Mouse (Mus musculus) forebrain, embryonic 12.5 days (tissue): Measurements from ENCODE around the gene Gm17482. TPM values are rescaled to one million over a fixed set of nuclear protein-coding genes. Genes with fewer than 3 reads are reported as not detected.

Experiments used
- ATAC-seq: fragments of 200-750 bp; cut with Nextera tagmentation; 2 replicates; pipeline ENCODE4 v1.8.0; 2017; ENCODE audit warnings: moderate TSS enrichment; ENCODE audit not compliant: low FRiP score
- H3K27ac ChIP-seq: fragments of 300-500 bp; sonication (generic); 2 replicates; pipeline ENCODE4 v1.5.1; 2016; ENCODE audit warnings: mild to moderate bottlenecking
- H3K27me3 ChIP-seq: fragments of 300-500 bp; sonication (generic); 2 replicates; pipeline ENCODE4 v1.6.1; 2016; ENCODE audit warnings: mild to moderate bottlenecking
- H3K36me3 ChIP-seq: fragments of 300-500 bp; sonication (generic); replicated peaks from 2 replicates; pipeline ENCODE4 v1.6.1; 2016; ENCODE audit warnings: mild to moderate bottlenecking
- H3K4me1 ChIP-seq: fragments of 300-500 bp; sonication (generic); 2 replicates; pipeline ENCODE4 v1.6.1; 2016
- H3K4me2 ChIP-seq: fragments of 300-500 bp; sonication (generic); 2 replicates; pipeline ENCODE4 v1.6.1; 2016; ENCODE audit warnings: mild to moderate bottlenecking, moderate library complexity
- H3K4me3 ChIP-seq: fragments of 300-500 bp; sonication (generic); replicated peaks from 2 replicates; pipeline ENCODE4 v1.5.1; 2016; ENCODE audit warnings: mild to moderate bottlenecking
- H3K9ac ChIP-seq: fragments of 300-500 bp; sonication (generic); 2 replicates; pipeline ENCODE4 v1.6.1; 2016; ENCODE audit warnings: mild to moderate bottlenecking
- H3K9me3 ChIP-seq: fragments of 300-500 bp; sonication (generic); 2 replicates; pipeline ENCODE4 v1.6.1; 2016
- WGBS: fragments of 180-500 bp; shearing (Covaris S2); methylation state at CpG from one replicate; pipeline ENCODE4 v1.1.7; 2016; 5-methylcytosine and 5-hydroxymethylcytosine counted together
- polyA plus RNA-seq: library from polyadenylated mRNA; unstranded; fragments of >200 nt; fragmentation: Nextera tagmentation; extraction: Ambion mirVana; gene quantifications from 2 replicates; pipeline ENCODE4 v1.2.1, GENCODE M21; 2016

Gm17482 gene
- polyA plus RNA-seq, 1 experiment from 2014 or later = not detected

GRCm38 (mm10) chr6:115255171-115255570 lies 28.0 kb downstream of the Gm17482 start:
- H3K36me3 ChIP-seq = no peaks in the 10 kb centered on the region
- no peak overlapping the region for H3K27ac ChIP-seq
- H3K9me3 ChIP-seq = no peaks in the 10 kb centered on the region
- ATAC-seq = no peak
- peaks cover 14% of the 10 kb centered on the region for H3K4me1 ChIP-seq
- no peak overlapping the region for H3K4me2 ChIP-seq
- no peak overlapping the region for H3K9ac ChIP-seq
- no peak overlapping the region for H3K4me3 ChIP-seq
- peaks cover 5% of the 10 kb centered on the region; the same call in 1 of the 2 replicates for H3K27me3 ChIP-seq
- WGBS = 87% methylated on average over 3 of the region's 3 CpGs

GRCm38 (mm10) chr6:115260507-115260906 lies 33.4 kb downstream of the Gm17482 start:
- Histone ChIP-seq H3K4me1 (no peaks in the 10 kb centered on the region), H3K4me3 (no peak overlapping the region), H3K27me3 (peaks cover 3% of the 10 kb centered on the region; the same call in 1 of the 2 replicates), H3K9me3 (no peaks in the 10 kb centered on the region), H3K9ac (no peak overlapping the region), H3K36me3 (no peaks in the 10 kb centered on the region), H3K27ac (no peak overlapping the region), H3K4me2 (no peak overlapping the region)
- no peak for ATAC-seq
- WGBS = 92% methylated on average over 3 of the region's 3 CpGs

GRCm38 (mm10) chr6:115266791-115267190 lies 39.6 kb downstream of the Gm17482 start:
- H3K4me2 ChIP-seq = no peak overlapping the region
- peaks cover 7% of the 10 kb centered on the region for H3K4me1 ChIP-seq
- ATAC-seq = no peak
- H3K27ac ChIP-seq = no peak overlapping the region
- no peak overlapping the region for H3K9ac ChIP-seq
- H3K9me3 ChIP-seq = no peaks in the 10 kb centered on the region
- H3K36me3 ChIP-seq = no peaks in the 10 kb centered on the region
- H3K4me3 ChIP-seq = no peak overlapping the region
- H3K27me3 ChIP-seq = peaks cover 3% of the 10 kb centered on the region; the same call in 1 of the 2 replicates
- WGBS = 91% methylated on average over 5 of the region's 5 CpGs

GRCm38 (mm10) chr6:115267916-115268315 lies 40.8 kb downstream of the Gm17482 start:
- Histone ChIP-seq H3K9ac (no peak overlapping the region), H3K9me3 (no peaks in the 10 kb centered on the region), H3K4me2 (no peak overlapping the region), H3K4me1 (peaks cover 13% of the 10 kb centered on the region), H3K27me3 (no peaks in the 10 kb centered on the region; the same call in 1 of the 2 replicates), H3K36me3 (no peaks in the 10 kb centered on the region), H3K27ac (no peak overlapping the region), H3K4me3 (no peak overlapping the region)
- 60% methylated on average over 2 of the region's 2 CpGs for WGBS
- peak; percentile 70; the same call in 1 of the 2 replicates for ATAC-seq

GRCm38 (mm10) chr6:115268551-115269385 lies 41.6 kb downstream of the Gm17482 start:
- Histone ChIP-seq H3K27me3 (no peaks in the 10 kb centered on the region), H3K27ac (no peak overlapping the region), H3K4me3 (no peak overlapping the region), H3K9me3 (no peaks in the 10 kb centered on the region), H3K9ac (no peak overlapping the region), H3K4me1 (peaks cover 13% of the 10 kb centered on the region), H3K36me3 (no peaks in the 10 kb centered on the region), H3K4me2 (no peak overlapping the region)
- ATAC-seq = no peak
- 90% methylated on average over 10 of the region's 10 CpGs for WGBS

GRCm38 (mm10) chr6:115269561-115269960 lies 42.4 kb downstream of the Gm17482 start:
- H3K4me3 ChIP-seq = no peak overlapping the region
- 76% methylated on average over 5 of the region's 5 CpGs for WGBS
- H3K4me2 ChIP-seq = no peak overlapping the region
- no peak overlapping the region for H3K27ac ChIP-seq
- H3K27me3 ChIP-seq = no peaks in the 10 kb centered on the region
- peaks cover 13% of the 10 kb centered on the region for H3K4me1 ChIP-seq
- H3K9ac ChIP-seq = no peak overlapping the region
- no peaks in the 10 kb centered on the region for H3K36me3 ChIP-seq
- H3K9me3 ChIP-seq = no peaks in the 10 kb centered on the region
- no peak for ATAC-seq

- no peak for ATAC-seq
- Histone ChIP-seq H3K27ac (no peak overlapping the region), H3K9me3 (no peaks in the 10 kb centered on the region), H3K9ac (no peak overlapping the region), H3K27me3 (no peaks in the 10 kb centered on the region), H3K4me1 (peaks cover 13% of the 10 kb centered on the region), H3K4me3 (no peak overlapping the region), H3K36me3 (no peaks in the 10 kb centered on the region), H3K4me2 (no peak overlapping the region)
- 60% methylated on average over 2 of the region's 2 CpGs for WGBS
Measured at GRCm38 (mm10) chr6:115270085-115270484, 42.9 kb downstream of the Gm17482 start.

GRCm38 (mm10) chr6:115271326-115271725 lies 44.2 kb downstream of the Gm17482 start:
- H3K9ac ChIP-seq = no peak overlapping the region
- H3K4me2 ChIP-seq = no peak overlapping the region
- WGBS = 77% methylated on average over 3 of the region's 3 CpGs
- no peak for ATAC-seq
- no peaks in the 10 kb centered on the region for H3K27me3 ChIP-seq
- no peaks in the 10 kb centered on the region for H3K36me3 ChIP-seq
- H3K4me1 ChIP-seq = peaks cover 13% of the 10 kb centered on the region
- H3K4me3 ChIP-seq = no peak overlapping the region
- H3K9me3 ChIP-seq = no peaks in the 10 kb centered on the region
- no peak overlapping the region for H3K27ac ChIP-seq

GRCm38 (mm10) chr6:115271866-115272271 lies 44.7 kb downstream of the Gm17482 start:
- 20% methylated on average over 4 of the region's 4 CpGs for WGBS
- H3K4me2 ChIP-seq = no peak overlapping the region
- no peak for ATAC-seq
- no peak overlapping the region for H3K4me3 ChIP-seq
- H3K4me1 ChIP-seq = peaks cover 13% of the 10 kb centered on the region
- no peaks in the 10 kb centered on the region for H3K36me3 ChIP-seq
- no peak overlapping the region for H3K9ac ChIP-seq
- no peaks in the 10 kb centered on the region for H3K27me3 ChIP-seq
- H3K9me3 ChIP-seq = no peaks in the 10 kb centered on the region
- no peak overlapping the region for H3K27ac ChIP-seq

GRCm38 (mm10) chr6:115273346-115273745 lies 46.2 kb downstream of the Gm17482 start:
- no peaks in the 10 kb centered on the region for H3K36me3 ChIP-seq
- 87% methylated on average over 10 of the region's 10 CpGs for WGBS
- no peak for ATAC-seq
- H3K4me2 ChIP-seq = no peak overlapping the region
- H3K27ac ChIP-seq = no peak overlapping the region
- H3K9ac ChIP-seq = no peak overlapping the region
- H3K4me1 ChIP-seq = peaks cover 13% of the 10 kb centered on the region
- no peaks in the 10 kb centered on the region for H3K9me3 ChIP-seq
- H3K27me3 ChIP-seq = no peaks in the 10 kb centered on the region
- no peak overlapping the region for H3K4me3 ChIP-seq

- 67% methylated on average over 9 of the region's 9 CpGs for WGBS
Measured at GRCm38 (mm10) chr6:115274705-115275104, 47.6 kb downstream of the Gm17482 start.

GRCm38 (mm10) chr6:115275116-115275815 lies 48.1 kb downstream of the Gm17482 start:
- Histone ChIP-seq H3K4me3 (no peak overlapping the region), H3K27me3 (no peaks in the 10 kb centered on the region), H3K4me2 (no peak overlapping the region), H3K9ac (no peak overlapping the region), H3K27ac (no peak overlapping the region), H3K9me3 (no peaks in the 10 kb centered on the region), H3K36me3 (no peaks in the 10 kb centered on the region), H3K4me1 (peaks cover 13% of the 10 kb centered on the region)
- ATAC-seq = no peak
- 87% methylated on average over 10 of the region's 10 CpGs for WGBS

More at GRCm38 (mm10) chr6:115274705-115275104, 47.6 kb downstream of the Gm17482 start:
- H3K9ac ChIP-seq = no peak overlapping the region
- peaks cover 13% of the 10 kb centered on the region for H3K4me1 ChIP-seq
- H3K27ac ChIP-seq = no peak overlapping the region
- no peak for ATAC-seq
- no peaks in the 10 kb centered on the region for H3K36me3 ChIP-seq
- no peaks in the 10 kb centered on the region for H3K9me3 ChIP-seq
- no peak overlapping the region for H3K4me2 ChIP-seq
- H3K4me3 ChIP-seq = no peak overlapping the region
- H3K27me3 ChIP-seq = no peaks in the 10 kb centered on the region
